Mouse (Mus musculus): ENCODE measurements around the gene Lgr4. TPM values are rescaled to one million over a fixed set of nuclear protein-coding genes. Genes with fewer than 3 reads are reported as not detected.

Lgr4 gene
- total RNA-seq, 1 experiment = 68.9 TPM

- H3K27ac ChIP-seq (ENCODE audit: insufficient read depth, low read depth, low read length, poor library complexity, severe bottlenecking) = no peak overlapping the region
- DNase-seq (ENCODE audit: low read depth, low spot score) = no peak
- peaks cover 11% of the 10 kb centered on the region for H3K36me3 ChIP-seq (ENCODE audit: control insufficient read depth, insufficient read depth, low read length, poor library complexity, severe bottlenecking)
- no peak overlapping the region for H3K9ac ChIP-seq (ENCODE audit: insufficient read depth, low read depth, low read length, poor library complexity, severe bottlenecking)
- peaks cover 0 to 14% of the 10 kb centered on the region in 2 experiments; a peak in 1 of 4 replicates for H3K4me1 ChIP-seq (ENCODE audit: control insufficient read depth in 2 of 2, insufficient read depth in 2 of 2, low read length in 2 of 2, poor library complexity in 1 of 2)
- TF ChIP-seq CHD2 (IDR thresholded peaks at IDR 0.05; ENCODE audit: low read depth, low read length) (no peak), ZC3H11A (IDR thresholded peaks at IDR 0.05; ENCODE audit: borderline replicate concordance, low read depth, low read length) (no peak), HCFC1 (IDR thresholded peaks at IDR 0.05; ENCODE audit: borderline replicate concordance, insufficient read depth, low read length) (no peak), ZNF384 (IDR thresholded peaks at IDR 0.05; ENCODE audit: low read depth, low read length) (no peak), MAFK (IDR thresholded peaks at IDR 0.05; ENCODE audit: insufficient read depth, low read depth, low read length) (no peak)
- in situ Hi-C loops (cut with MboI; ENCODE audit: low sequenced_read_pairs in 2 of 2, unreplicated experiment in 2 of 2) = no loop called here
- H3K4me3 ChIP-seq (ENCODE audit: insufficient read depth in 1 of 2, low read depth in 1 of 2, low read length in 2 of 2, poor library complexity in 1 of 2, severe bottlenecking in 1 of 2) = no peak overlapping the region
- H3K9me3 ChIP-seq (ENCODE audit: control insufficient read depth, insufficient read depth, low read depth, low read length) = no peaks in the 10 kb centered on the region
Observed at GRCm38 (mm10) chr2:109986036-109986785, 68.8 kb downstream of the Lgr4 start.

GRCm38 (mm10) chr2:109987946-109988345, 70.5 kb downstream of the Lgr4 start:
- TF ChIP-seq CHD2 (IDR thresholded peaks at IDR 0.05; ENCODE audit: low read depth, low read length) (no peak), ZC3H11A (IDR thresholded peaks at IDR 0.05; ENCODE audit: borderline replicate concordance, low read depth, low read length) (no peak), HCFC1 (IDR thresholded peaks at IDR 0.05; ENCODE audit: borderline replicate concordance, insufficient read depth, low read length) (no peak), ZNF384 (IDR thresholded peaks at IDR 0.05; ENCODE audit: low read depth, low read length) (no peak), MAFK (IDR thresholded peaks at IDR 0.05; ENCODE audit: insufficient read depth, low read depth, low read length) (no peak)
- Histone ChIP-seq H3K4me3 (ENCODE audit: insufficient read depth in 1 of 2, low read depth in 1 of 2, low read length in 2 of 2, poor library complexity in 1 of 2, severe bottlenecking in 1 of 2) (no peak overlapping the region), H3K36me3 (ENCODE audit: control insufficient read depth, insufficient read depth, low read length, poor library complexity, severe bottlenecking) (peaks cover 8% of the 10 kb centered on the region; the same call in 1 of the 2 replicates), H3K9ac (ENCODE audit: insufficient read depth, low read depth, low read length, poor library complexity, severe bottlenecking) (no peak overlapping the region), H3K4me1 (ENCODE audit: control insufficient read depth in 2 of 2, insufficient read depth in 2 of 2, low read length in 2 of 2, poor library complexity in 1 of 2) (peaks cover 0 to 11% of the 10 kb centered on the region in 2 experiments; a peak in 1 of 4 replicates), H3K27ac (ENCODE audit: insufficient read depth, low read depth, low read length, poor library complexity, severe bottlenecking) (no peak overlapping the region), H3K9me3 (ENCODE audit: control insufficient read depth, insufficient read depth, low read depth, low read length) (no peaks in the 10 kb centered on the region)
- DNase-seq (ENCODE audit: low read depth, low spot score) = no peak
- in situ Hi-C loops (cut with MboI; ENCODE audit: low sequenced_read_pairs in 2 of 2, unreplicated experiment in 2 of 2) = no loop called here

DNA sequence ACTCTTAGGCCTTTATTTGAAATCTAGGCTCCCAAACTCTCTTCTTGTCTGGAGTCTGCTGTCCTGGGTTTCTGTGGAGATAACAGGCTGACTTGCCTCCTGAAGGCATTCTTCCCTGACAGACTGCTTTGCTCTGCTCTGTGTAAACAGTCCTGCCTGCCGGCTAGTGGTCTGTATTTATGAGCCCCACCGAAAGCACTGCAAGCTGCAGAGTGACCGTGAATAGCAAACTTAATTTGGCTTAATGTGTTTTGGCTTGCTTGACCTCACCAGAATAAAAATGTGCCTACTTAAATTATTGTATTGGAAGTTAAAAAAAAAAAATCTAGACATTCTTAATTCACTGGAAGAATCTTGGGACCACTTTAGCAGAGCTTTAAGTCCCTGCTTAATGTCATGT, 71.7 kb downstream of the Lgr4 start:
- H3K4me3 ChIP-seq (ENCODE audit: insufficient read depth in 1 of 2, low read depth in 1 of 2, low read length in 2 of 2, poor library complexity in 1 of 2, severe bottlenecking in 1 of 2) = no peak overlapping the region
- peaks cover 6% of the 10 kb centered on the region; the same call in 1 of the 2 replicates for H3K36me3 ChIP-seq (ENCODE audit: control insufficient read depth, insufficient read depth, low read length, poor library complexity, severe bottlenecking)
- no peaks in the 10 kb centered on the region for H3K9me3 ChIP-seq (ENCODE audit: control insufficient read depth, insufficient read depth, low read depth, low read length)
- H3K9ac ChIP-seq (ENCODE audit: insufficient read depth, low read depth, low read length, poor library complexity, severe bottlenecking) = no peak overlapping the region
- no peak for TF ChIP-seq CHD2 (IDR thresholded peaks at IDR 0.05; ENCODE audit: low read depth, low read length)
- no peak for TF ChIP-seq HCFC1 (IDR thresholded peaks at IDR 0.05; ENCODE audit: borderline replicate concordance, insufficient read depth, low read length)
- TF ChIP-seq MAFK (IDR thresholded peaks at IDR 0.05; ENCODE audit: insufficient read depth, low read depth, low read length) = no peak
- no peak for TF ChIP-seq ZNF384 (IDR thresholded peaks at IDR 0.05; ENCODE audit: low read depth, low read length)
- no peak for TF ChIP-seq ZC3H11A (IDR thresholded peaks at IDR 0.05; ENCODE audit: borderline replicate concordance, low read depth, low read length)
- peaks cover 0 to 11% of the 10 kb centered on the region in 2 experiments; a peak in 1 of 4 replicates for H3K4me1 ChIP-seq (ENCODE audit: control insufficient read depth in 2 of 2, insufficient read depth in 2 of 2, low read length in 2 of 2, poor library complexity in 1 of 2)
- no peak overlapping the region for H3K27ac ChIP-seq (ENCODE audit: insufficient read depth, low read depth, low read length, poor library complexity, severe bottlenecking)
- in situ Hi-C loops (cut with MboI; ENCODE audit: low sequenced_read_pairs in 2 of 2, unreplicated experiment in 2 of 2) = no loop called here
- DNase-seq (ENCODE audit: low read depth, low spot score) = no peak

DNA sequence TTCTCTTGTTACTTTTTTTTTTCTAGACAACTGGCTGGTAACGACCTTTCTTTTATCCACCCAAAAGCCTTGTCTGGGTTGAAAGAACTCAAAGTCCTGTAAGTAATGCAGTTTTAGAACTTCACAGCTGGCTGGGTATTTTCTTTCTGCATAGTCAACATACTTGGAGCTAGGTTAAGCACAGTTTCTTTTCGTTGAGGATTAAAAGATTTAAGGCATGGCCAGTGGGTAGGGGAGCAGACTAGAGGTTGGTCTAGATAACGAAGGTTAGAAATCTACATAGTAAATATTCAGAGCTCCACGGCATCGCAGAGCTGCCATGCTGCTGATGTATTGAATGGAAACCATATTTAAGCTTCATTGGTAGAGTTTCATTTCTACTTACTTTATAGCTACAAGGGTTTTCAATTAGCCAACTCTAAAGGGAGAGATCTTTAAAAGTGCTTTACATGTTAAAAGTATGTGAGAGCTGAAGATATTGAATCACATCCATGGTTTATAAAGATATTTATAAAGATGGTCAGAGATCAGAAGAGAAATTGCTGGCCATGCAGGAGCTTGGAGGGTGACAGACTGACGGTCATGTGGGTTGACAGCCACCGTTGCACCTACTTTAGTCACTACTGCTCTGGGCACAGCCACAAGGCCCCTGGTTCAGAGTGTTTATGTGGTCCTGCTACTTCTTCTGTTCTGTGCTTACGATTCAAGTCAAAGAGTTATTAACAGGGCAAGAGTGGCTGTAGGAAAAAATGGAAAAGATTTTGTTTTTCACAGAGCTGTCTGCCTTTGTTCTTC, 72.4 kb downstream of the Lgr4 start:
- H3K9me3 ChIP-seq (ENCODE audit: control insufficient read depth, insufficient read depth, low read depth, low read length) = no peaks in the 10 kb centered on the region
- H3K36me3 ChIP-seq (ENCODE audit: control insufficient read depth, insufficient read depth, low read length, poor library complexity, severe bottlenecking) = peaks cover 4% of the 10 kb centered on the region; the same call in 1 of the 2 replicates
- no peak overlapping the region for H3K27ac ChIP-seq (ENCODE audit: insufficient read depth, low read depth, low read length, poor library complexity, severe bottlenecking)

More for the DNA sequence above, 72.4 kb downstream of the Lgr4 start:
- Histone ChIP-seq H3K4me3 (ENCODE audit: insufficient read depth in 1 of 2, low read depth in 1 of 2, low read length in 2 of 2, poor library complexity in 1 of 2, severe bottlenecking in 1 of 2) (no peak overlapping the region), H3K9ac (ENCODE audit: insufficient read depth, low read depth, low read length, poor library complexity, severe bottlenecking) (no peak overlapping the region), H3K4me1 (ENCODE audit: control insufficient read depth in 2 of 2, insufficient read depth in 2 of 2, low read length in 2 of 2, poor library complexity in 1 of 2) (peaks cover 0 to 11% of the 10 kb centered on the region in 2 experiments; a peak in 1 of 4 replicates)
- no peak for DNase-seq (ENCODE audit: low read depth, low spot score)
- TF ChIP-seq MAFK (IDR thresholded peaks at IDR 0.05; ENCODE audit: insufficient read depth, low read depth, low read length) = no peak
- no peak for TF ChIP-seq ZNF384 (IDR thresholded peaks at IDR 0.05; ENCODE audit: low read depth, low read length)
- TF ChIP-seq HCFC1 (IDR thresholded peaks at IDR 0.05; ENCODE audit: borderline replicate concordance, insufficient read depth, low read length) = no peak
- TF ChIP-seq CHD2 (IDR thresholded peaks at IDR 0.05; ENCODE audit: low read depth, low read length) = no peak
- TF ChIP-seq ZC3H11A (IDR thresholded peaks at IDR 0.05; ENCODE audit: borderline replicate concordance, low read depth, low read length) = no peak
- in situ Hi-C loops (cut with MboI; ENCODE audit: low sequenced_read_pairs in 2 of 2, unreplicated experiment in 2 of 2) = no loop called here
